Mouse (Mus musculus) liver, embryonic 11.5 days (tissue): ENCODE measurements around the gene Dlg2. TPM values are rescaled to one million over a fixed set of nuclear protein-coding genes. Genes with fewer than 3 reads are reported as not detected.

ENCODE experiments used
- ATAC-seq: fragments of 200-750 bp; cut with Nextera tagmentation; replicated peaks from 2 replicates; pipeline ENCODE4 v1.8.0; 2017; ENCODE audit warnings: moderate number of reproducible peaks, mild to moderate bottlenecking, moderate TSS enrichment, moderate library complexity; ENCODE audit not compliant: low FRiP score
- DNase-seq: peaks from one replicate; pipeline ENCODE4 v3.0.0-alpha.2; 2017; ENCODE audit warnings: low spot score
- H3K27ac ChIP-seq: fragments of 300-500 bp; sonication (generic); 2 replicates; pipeline ENCODE4 v1.5.1; 2014; ENCODE audit warnings: mild to moderate bottlenecking, low read depth, low read length, control low read depth
- H3K27me3 ChIP-seq: fragments of 300-500 bp; sonication (generic); replicated peaks from 2 replicates; pipeline ENCODE4 v1.6.1; 2014; ENCODE audit warnings: low read length, mixed read lengths; ENCODE audit not compliant: control insufficient read depth, insufficient read depth
- H3K36me3 ChIP-seq: fragments of 300-500 bp; sonication (generic); 2 replicates; pipeline ENCODE4 v1.6.1; 2014; ENCODE audit warnings: mild to moderate bottlenecking, low read length, moderate library complexity, mixed read lengths; ENCODE audit not compliant: control insufficient read depth, insufficient read depth
- H3K4me1 ChIP-seq: fragments of 300-500 bp; sonication (generic); replicated peaks from 2 replicates; pipeline ENCODE4 v1.6.1; 2014; ENCODE audit warnings: low read length, mixed read lengths; ENCODE audit not compliant: control insufficient read depth, insufficient read depth
- H3K4me2 ChIP-seq: fragments of 300-500 bp; sonication (generic); 2 replicates; pipeline ENCODE4 v1.6.1; 2014; ENCODE audit warnings: mild to moderate bottlenecking, control low read depth, moderate library complexity
- H3K4me3 ChIP-seq: fragments of 300-500 bp; sonication (generic); 2 replicates; pipeline ENCODE4 v1.5.1; 2014; ENCODE audit warnings: low read depth, low read length, control low read depth
- H3K9ac ChIP-seq: fragments of 300-500 bp; sonication (generic); 2 replicates; pipeline ENCODE4 v1.6.1; 2014; ENCODE audit warnings: low read depth, low read length, control low read depth
- H3K9me3 ChIP-seq: fragments of 300-500 bp; sonication (generic); 2 replicates; pipeline ENCODE4 v1.6.1; 2016; ENCODE audit warnings: low read length, inconsistent platforms, mixed read lengths; ENCODE audit not compliant: control insufficient read depth
- WGBS: fragments of 180-500 bp; shearing (Covaris S2); extraction: QIAGEN DNeasy Blood & Tissue Kit; methylation state at CpG from one replicate; pipeline ENCODE4 v1.1.7; 2014; 5-methylcytosine and 5-hydroxymethylcytosine counted together
- polyA plus RNA-seq: library from polyadenylated mRNA; unstranded; fragments of >200 nt; fragmentation: Nextera tagmentation; extraction: Ambion mirVana; gene quantifications from 2 replicates; pipeline ENCODE4 v1.2.1, GENCODE M21; 2014

Dlg2 gene
- polyA plus RNA-seq, 1 experiment from 2014 or later = 0.96 TPM

- DNase-seq (no peak), ATAC-seq (no peak)
- no peaks in the 10 kb centered on the region for H3K9me3 ChIP-seq
- no peak overlapping the region for H3K4me2 ChIP-seq
- no peak overlapping the region for H3K27ac ChIP-seq
- no peak overlapping the region for H3K4me3 ChIP-seq
- no peaks in the 10 kb centered on the region for H3K27me3 ChIP-seq
- H3K4me1 ChIP-seq = no peaks in the 10 kb centered on the region
- WGBS = 72% methylated on average over 3 of the region's 3 CpGs
- H3K36me3 ChIP-seq = no peaks in the 10 kb centered on the region
- no peak overlapping the region for H3K9ac ChIP-seq
Observed at GRCm38 (mm10) chr7:91785871-91786270, 1309.4 kb downstream of the Dlg2 start.

GRCm38 (mm10) chr7:91790949-91791564 is 1314.6 kb downstream of the Dlg2 start:
- no peak overlapping the region for H3K9ac ChIP-seq
- no peak overlapping the region for H3K4me3 ChIP-seq
- WGBS = 66% methylated on average over 4 of the region's 4 CpGs
- H3K4me1 ChIP-seq = no peaks in the 10 kb centered on the region
- no peak overlapping the region for H3K4me2 ChIP-seq
- no peaks in the 10 kb centered on the region for H3K27me3 ChIP-seq
- no peaks in the 10 kb centered on the region for H3K9me3 ChIP-seq
- ATAC-seq (no peak), DNase-seq (no peak)
- H3K27ac ChIP-seq = no peak overlapping the region
- no peaks in the 10 kb centered on the region for H3K36me3 ChIP-seq

- Histone ChIP-seq H3K4me1 (no peaks in the 10 kb centered on the region), H3K4me2 (no peak overlapping the region), H3K9me3 (no peaks in the 10 kb centered on the region), H3K4me3 (no peak overlapping the region), H3K27me3 (no peaks in the 10 kb centered on the region), H3K27ac (no peak overlapping the region), H3K36me3 (no peaks in the 10 kb centered on the region), H3K9ac (no peak overlapping the region)
- WGBS = 64% methylated on average over 4 of the region's 4 CpGs
- ATAC-seq = no peak
- DNase-seq = no peak
Observed at GRCm38 (mm10) chr7:91806632-91807031, 1330.2 kb downstream of the Dlg2 start.

GRCm38 (mm10) chr7:91810774-91811173 is 1334.3 kb downstream of the Dlg2 start:
- H3K9ac ChIP-seq = no peak overlapping the region
- WGBS = 63% methylated on average over 2 of the region's 2 CpGs
- no peak overlapping the region for H3K4me3 ChIP-seq
- H3K9me3 ChIP-seq = no peaks in the 10 kb centered on the region
- H3K4me2 ChIP-seq = no peak overlapping the region
- no peak overlapping the region for H3K27ac ChIP-seq
- ATAC-seq = no peak
- DNase-seq = no peak
- no peaks in the 10 kb centered on the region for H3K36me3 ChIP-seq
- no peaks in the 10 kb centered on the region for H3K4me1 ChIP-seq
- H3K27me3 ChIP-seq = no peaks in the 10 kb centered on the region

- no peak overlapping the region for H3K4me3 ChIP-seq
- no peaks in the 10 kb centered on the region for H3K9me3 ChIP-seq
- no peak for ATAC-seq
- 44% methylated on average over 1 of the region's 1 CpGs for WGBS
- no peaks in the 10 kb centered on the region for H3K4me1 ChIP-seq
- DNase-seq = no peak
- H3K27ac ChIP-seq = no peak overlapping the region
- no peak overlapping the region for H3K4me2 ChIP-seq
- H3K9ac ChIP-seq = no peak overlapping the region
- H3K27me3 ChIP-seq = no peaks in the 10 kb centered on the region
- H3K36me3 ChIP-seq = no peaks in the 10 kb centered on the region
Observed at GRCm38 (mm10) chr7:91818004-91818403, 1341.5 kb downstream of the Dlg2 start.

- H3K4me3 ChIP-seq = no peak overlapping the region
- H3K9ac ChIP-seq = no peak overlapping the region
- ATAC-seq = no peak
- H3K4me2 ChIP-seq = no peak overlapping the region
- no peak overlapping the region for H3K27ac ChIP-seq
- no peaks in the 10 kb centered on the region for H3K9me3 ChIP-seq
- H3K4me1 ChIP-seq = no peaks in the 10 kb centered on the region
- no peaks in the 10 kb centered on the region for H3K27me3 ChIP-seq
- no peak for DNase-seq
- H3K36me3 ChIP-seq = no peaks in the 10 kb centered on the region
- WGBS = 74% methylated on average over 5 of the region's 5 CpGs
Observed at GRCm38 (mm10) chr7:91832207-91832606, 1355.7 kb downstream of the Dlg2 start.

GRCm38 (mm10) chr7:91845723-91846122 is 1369.3 kb downstream of the Dlg2 start:
- no peaks in the 10 kb centered on the region for H3K36me3 ChIP-seq
- no peaks in the 10 kb centered on the region for H3K4me1 ChIP-seq
- H3K9me3 ChIP-seq = no peaks in the 10 kb centered on the region
- ATAC-seq (no peak), DNase-seq (no peak)
- WGBS = 32% methylated on average over 1 of the region's 1 CpGs
- no peak overlapping the region for H3K4me3 ChIP-seq
- no peak overlapping the region for H3K27ac ChIP-seq
- H3K4me2 ChIP-seq = no peak overlapping the region
- H3K27me3 ChIP-seq = no peaks in the 10 kb centered on the region
- H3K9ac ChIP-seq = no peak overlapping the region

- H3K9me3 ChIP-seq = no peaks in the 10 kb centered on the region
- no peaks in the 10 kb centered on the region for H3K36me3 ChIP-seq
- no peak overlapping the region for H3K9ac ChIP-seq
- no peaks in the 10 kb centered on the region for H3K4me1 ChIP-seq
- H3K4me3 ChIP-seq = no peak overlapping the region
- no peak for ATAC-seq
- DNase-seq = no peak
- H3K27me3 ChIP-seq = no peaks in the 10 kb centered on the region
- H3K27ac ChIP-seq = no peak overlapping the region
- H3K4me2 ChIP-seq = no peak overlapping the region
Observed at GRCm38 (mm10) chr7:91849364-91849763, 1372.9 kb downstream of the Dlg2 start.

- WGBS = 70% methylated on average over 4 of the region's 4 CpGs
- H3K27me3 ChIP-seq = no peaks in the 10 kb centered on the region
- H3K9ac ChIP-seq = no peak overlapping the region
- ATAC-seq (no peak), DNase-seq (no peak)
- no peaks in the 10 kb centered on the region for H3K4me1 ChIP-seq
- H3K4me2 ChIP-seq = no peak overlapping the region
- no peak overlapping the region for H3K27ac ChIP-seq
- H3K4me3 ChIP-seq = no peak overlapping the region
- H3K9me3 ChIP-seq = no peaks in the 10 kb centered on the region
- no peaks in the 10 kb centered on the region for H3K36me3 ChIP-seq
Observed at GRCm38 (mm10) chr7:91853653-91854052, 1377.2 kb downstream of the Dlg2 start.
